18 mouse cellular contexts compared by ENCODE assay signal in the genomic region with DNA sequence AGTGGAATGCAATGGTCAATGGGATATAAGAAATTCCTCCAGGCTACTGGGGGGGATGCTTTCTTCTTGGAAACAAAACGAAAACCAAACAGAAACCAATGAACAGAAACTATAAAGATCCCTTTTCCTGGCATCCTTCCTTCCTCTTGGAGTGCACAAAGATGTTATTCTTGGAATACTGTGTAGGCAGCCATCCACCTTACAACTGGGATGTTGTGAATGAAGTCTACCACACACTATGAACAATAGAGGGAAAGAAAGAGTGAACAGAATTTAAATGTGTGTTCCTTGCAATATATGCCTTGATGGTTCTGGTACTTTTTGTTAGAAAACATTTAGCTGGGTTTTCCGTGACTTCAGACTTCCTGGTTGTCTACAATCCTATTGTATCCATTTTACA.
A peak's percentile ranks its signal among the peaks of the same experiment; 100 is the strongest.
DNase-seq lines count a peak whose midpoint lies in the region; ATAC-seq lines count a peak whose summit lies in the region.
"Had no signal": no experiment of that assay in that cellular context is flagged by ENCODE, and none has a peak within 500 bp of the region (broad histone marks: within the 10 kb centered on the region; RNA-seq: fewer than 3 reads in every experiment).

No protein-coding gene starts in this region.

- peak; percentile 70; the same call in 1 of the 2 replicates for ATAC-seq in frontal cortex, adult (ENCODE audit: low TSS enrichment)
- ATAC-seq: activated CD4-positive, CD25-positive, alpha-beta regulatory T cell, adult 4 months; CD4-positive, CD25-positive, alpha-beta regulatory T cell, adult 4 months; Patski had no signal

- DNase-seq in frontal cortex, postnatal 10 days (ENCODE audit: low spot score in 2 of 2): no peak
- DNase-seq in brain, adult 2 months (ENCODE audit: low read depth, low spot score): peak; percentile 37
- no peak for DNase-seq in kidney, adult 8-10 months
- DNase-seq: adrenal gland, adult 2 months; adrenal gland, adult 8-10 months; adrenal gland, postnatal 10 days; adrenal gland, postnatal 14 days; adrenal gland, postnatal 25 days; adrenal gland, postnatal 36 days; B cell, adult 2 months; cerebellum, adult 11 months; cerebellum, adult 11-12 months; cerebellum, adult 18-20 months; cerebellum, adult 2 months had no signal
